Mouse (Mus musculus) erythroid progenitor cell, adult 5-6 weeks (primary cell): ENCODE measurements at regions not wholly inside any gene's neighbourhood (a gene's known extent, or its start where the extent isn't known, plus 50 kb on each side); places are given as distances from the start of the nearest gene placed in this dataset.

ENCODE experiments used
- ATAC-seq: replicated peaks from 2 replicates; pipeline ENCODE4 v1.8.0; 2016; ENCODE audit warnings: moderate number of reproducible peaks, mild to moderate bottlenecking, moderate TSS enrichment, inconsistent platforms; ENCODE audit not compliant: poor library complexity, low FRiP score, severe bottlenecking

DNA sequence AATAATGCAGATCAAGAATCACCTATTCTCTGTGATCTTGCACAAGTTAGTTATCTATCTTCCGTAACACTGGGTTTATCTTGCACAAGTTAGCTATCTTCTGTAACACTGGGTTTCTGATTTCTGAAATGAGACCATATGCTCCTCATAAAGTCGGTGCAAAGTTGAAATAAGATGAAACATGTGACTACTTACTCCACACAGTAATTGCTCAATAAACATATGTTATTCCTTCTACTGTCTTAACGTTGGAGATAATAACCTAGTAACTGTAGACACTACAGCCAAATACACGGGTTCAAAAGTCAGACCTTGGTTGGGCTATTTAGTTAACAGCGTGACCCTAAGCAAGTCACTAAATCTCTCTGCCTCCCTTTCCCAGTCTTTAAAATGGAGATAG, 65.8 kb upstream of the Atp11b start:
- ATAC-seq, result no peak

DNA sequence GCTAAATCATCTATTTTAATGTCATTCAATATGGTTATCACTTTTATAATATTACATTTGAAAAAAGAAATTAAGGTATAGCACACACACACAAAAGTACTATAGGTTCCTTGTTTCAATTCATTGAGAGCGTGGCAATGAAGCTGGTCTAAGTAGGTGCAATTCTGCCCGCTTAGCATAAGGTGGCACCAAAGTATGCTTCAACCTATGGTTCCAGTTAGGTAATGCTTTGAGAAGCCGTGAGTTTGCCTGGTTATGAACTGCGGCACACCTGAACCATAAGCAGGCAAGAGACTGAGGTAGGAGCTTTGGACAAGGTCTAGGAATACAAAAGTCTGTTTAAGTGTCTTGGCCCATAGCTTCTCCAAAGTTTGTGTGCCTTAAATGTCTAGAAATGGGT, 65.1 kb upstream of the Atp11b start:
- no peak for ATAC-seq

DNA sequence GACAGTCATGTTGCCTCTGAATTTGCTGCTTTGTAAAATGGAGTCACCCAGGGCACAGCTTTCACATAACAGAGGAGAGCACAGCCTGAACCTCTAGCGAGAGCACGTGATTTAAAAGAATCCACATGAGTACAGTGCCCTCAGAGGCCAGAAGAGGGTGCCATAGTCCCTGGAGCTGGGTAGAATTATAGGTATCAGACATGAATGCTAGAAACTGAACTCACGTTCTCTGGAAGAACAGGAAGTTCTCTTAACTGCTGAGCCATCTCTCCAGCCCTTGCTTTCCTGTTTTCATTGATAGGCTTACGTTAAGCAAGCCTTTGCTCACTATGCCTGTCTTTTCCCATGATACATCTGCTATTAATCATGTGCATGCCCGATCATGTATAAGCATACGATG, 60.9 kb upstream of the Atp11b start:
- ATAC-seq, result 0 out of 2 replicates have a peak, but pooled peaks have one; percentile 42

DNA sequence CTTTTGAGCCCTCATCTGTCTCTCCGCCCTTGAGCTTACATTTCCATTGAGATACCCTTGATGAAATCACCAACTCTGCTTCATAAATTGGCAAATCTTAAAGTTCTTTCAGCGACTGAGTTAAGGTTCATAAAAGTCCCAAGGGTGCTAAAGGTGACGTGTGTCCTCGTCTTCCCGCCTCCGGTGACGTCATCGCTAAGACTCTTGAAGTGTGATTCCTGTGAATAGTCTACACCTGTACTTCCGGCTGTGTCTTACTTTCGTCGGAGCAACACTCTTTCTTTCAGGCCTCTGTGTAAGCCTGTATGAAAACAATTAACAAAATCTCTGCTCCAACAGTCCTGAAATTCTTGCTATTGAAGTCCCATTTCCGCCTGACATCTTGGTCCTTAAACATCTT, 60.4 kb upstream of the Atp11b start:
- no peak for ATAC-seq

DNA sequence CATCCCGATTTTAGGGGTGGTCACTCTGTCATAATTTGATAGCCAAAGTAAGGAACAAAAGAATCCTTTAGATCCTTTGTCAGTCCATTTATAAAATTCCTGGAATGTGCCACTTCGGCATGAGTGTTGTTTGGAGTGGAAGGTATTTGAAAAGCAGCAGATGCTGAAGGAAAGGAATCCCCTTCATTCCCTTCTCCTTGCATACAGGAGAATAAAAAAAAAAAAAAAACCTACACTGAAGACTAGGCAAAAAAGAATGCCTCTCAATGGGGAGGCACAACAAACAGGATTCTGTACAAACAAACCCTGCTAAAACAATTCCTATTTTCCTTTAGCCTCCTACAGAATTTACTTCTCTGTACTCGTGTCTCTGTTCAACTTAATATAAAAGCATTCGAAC, 59.7 kb upstream of the Atp11b start:
- ATAC-seq, result no peak

DNA sequence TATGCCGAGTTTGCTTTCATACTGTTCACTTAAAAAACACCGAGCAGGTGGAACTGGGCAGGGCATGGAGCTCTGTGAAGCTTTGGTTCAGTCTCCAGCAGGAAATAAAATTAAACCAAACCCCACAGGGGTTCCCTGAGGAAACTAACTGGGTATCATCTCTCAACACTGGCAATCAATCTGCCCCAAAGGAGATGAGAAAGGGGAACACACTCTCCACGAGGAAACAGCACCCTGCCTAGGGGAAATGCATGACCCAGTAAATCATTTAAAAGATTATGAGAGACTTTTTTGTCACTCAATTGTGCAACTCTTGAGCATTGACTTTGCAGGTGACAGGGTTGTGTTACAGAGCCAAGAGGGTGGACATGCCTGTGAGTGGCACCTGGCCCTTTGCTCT, 58.0 kb upstream of the Atp11b start:
- ATAC-seq, result no peak

DNA sequence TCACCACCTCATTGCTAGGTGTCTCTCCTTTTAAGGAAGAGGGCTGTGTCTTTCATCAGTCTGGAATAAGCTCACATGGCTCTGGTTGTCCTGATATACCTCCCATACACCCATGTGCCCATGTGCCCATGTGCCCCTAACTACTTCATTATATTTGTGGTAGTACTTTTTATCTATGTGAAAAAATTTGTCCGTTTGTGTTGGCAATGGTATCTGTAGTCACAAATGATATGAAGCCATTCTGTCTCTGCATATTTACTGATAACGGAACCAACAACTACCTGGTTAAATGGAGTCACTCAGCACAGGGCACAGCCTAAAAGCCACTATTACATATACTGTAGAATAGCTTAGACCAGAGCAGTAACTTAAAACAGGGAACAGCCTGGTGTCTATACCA, 54.6 kb upstream of the Atp11b start:
- ATAC-seq, result no peak

DNA sequence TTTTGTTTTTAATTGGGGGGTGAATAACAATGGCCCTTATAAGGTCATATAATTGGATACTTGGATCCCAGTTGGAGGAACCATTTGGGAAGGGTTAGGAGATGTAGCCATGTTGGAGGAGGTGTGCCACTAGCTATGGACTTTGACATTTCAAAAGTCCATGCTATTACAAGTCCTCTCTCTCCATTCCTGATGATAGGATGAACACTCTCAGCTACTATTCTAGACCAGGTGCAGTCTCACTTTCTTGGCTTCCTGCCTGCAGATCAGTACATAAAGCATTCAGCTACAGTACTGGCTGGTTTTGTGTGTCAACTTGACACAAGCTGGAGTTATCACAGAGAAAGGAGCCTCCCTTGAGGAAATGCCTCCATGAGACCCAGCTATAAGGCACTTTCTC, 53.9 kb upstream of the Atp11b start:
- ATAC-seq, result no peak

DNA sequence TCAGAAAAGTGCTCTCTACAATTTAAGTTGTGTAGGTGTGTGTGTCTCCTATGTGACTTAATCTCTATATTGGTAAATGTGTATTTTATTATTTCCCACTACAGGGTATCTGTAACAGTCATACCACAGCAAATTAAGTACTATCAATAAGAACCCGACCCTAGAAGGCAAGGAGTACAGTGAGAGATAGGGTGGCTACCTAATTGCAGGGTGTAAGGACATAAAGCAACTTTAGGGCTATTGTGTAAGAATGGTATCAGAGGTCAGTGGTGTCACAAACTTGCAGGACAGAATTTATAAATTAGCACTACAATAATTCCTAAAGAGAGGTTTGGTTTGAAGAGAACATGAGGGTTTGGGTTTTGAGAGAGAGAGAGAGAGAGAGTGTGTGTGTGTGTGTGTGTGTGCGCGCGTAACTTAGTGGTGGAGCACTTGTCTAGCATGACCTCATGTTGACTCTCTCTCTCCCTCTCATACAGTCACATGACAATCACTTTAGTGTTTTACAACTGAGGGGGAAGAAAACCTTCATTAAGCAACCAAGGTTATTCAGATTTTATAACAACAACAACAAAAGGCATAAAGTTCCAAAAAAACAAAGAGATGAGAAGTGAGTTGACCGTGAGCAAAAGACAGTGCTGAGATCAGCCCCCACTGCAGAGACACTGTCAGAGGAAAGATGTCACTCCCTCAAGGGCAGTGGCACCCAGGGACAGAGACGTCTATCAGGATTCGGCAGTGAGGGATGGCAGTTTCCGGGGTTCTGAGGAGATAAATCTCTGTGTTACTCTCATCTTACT, 50.2 kb upstream of the Atp11b start:
- no peak for ATAC-seq
